Mouse (Mus musculus) spleen, postnatal 10 days (tissue): ENCODE data around the gene Nav3.

Experiments used
- DNase-seq, 2 experiments: peaks; one replicate each; pipeline ENCODE4 v3.0.0; 2021 to 2022; ENCODE audit warnings: low spot score in 2 of 2

Gene Nav3

DNA sequence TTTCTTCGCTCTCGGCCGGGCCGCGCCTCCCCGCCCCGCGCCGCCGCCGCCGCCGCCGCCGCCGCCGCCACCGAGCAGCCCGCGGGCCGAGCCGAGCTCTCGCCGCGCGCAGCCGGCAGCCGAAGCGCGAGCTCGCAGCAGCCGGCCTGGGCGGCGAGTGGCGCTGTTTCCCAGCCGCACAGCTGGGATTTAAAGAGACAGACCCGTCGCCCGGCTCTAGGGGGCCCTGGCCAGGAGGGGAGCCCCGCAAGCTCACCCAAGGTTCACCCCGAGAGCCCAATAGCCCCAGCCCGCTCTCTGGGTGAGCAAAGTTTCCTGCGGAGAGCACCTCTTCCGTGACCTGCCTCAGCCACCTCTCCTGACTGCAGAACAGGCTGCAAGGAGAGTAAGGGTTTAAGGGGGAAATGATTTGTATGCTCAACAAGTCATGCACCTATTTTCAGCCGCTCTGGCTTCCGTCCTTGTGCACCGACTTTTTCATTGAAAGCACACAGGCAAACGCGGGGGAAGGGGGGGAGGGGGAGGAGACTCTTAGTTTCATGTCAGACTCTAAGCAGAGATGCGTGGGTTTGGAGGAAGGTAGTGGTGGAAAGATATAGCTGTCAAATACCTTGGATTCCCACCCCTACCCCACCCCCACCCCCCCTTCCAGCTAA, at the start of gene Nav3:
Gene Nav3, minus strand, starts transcription at position 367 of the 656 bp plus-strand sequence.
- DNase-seq: peak in 1 of 2 experiments; percentile 28

DNA sequence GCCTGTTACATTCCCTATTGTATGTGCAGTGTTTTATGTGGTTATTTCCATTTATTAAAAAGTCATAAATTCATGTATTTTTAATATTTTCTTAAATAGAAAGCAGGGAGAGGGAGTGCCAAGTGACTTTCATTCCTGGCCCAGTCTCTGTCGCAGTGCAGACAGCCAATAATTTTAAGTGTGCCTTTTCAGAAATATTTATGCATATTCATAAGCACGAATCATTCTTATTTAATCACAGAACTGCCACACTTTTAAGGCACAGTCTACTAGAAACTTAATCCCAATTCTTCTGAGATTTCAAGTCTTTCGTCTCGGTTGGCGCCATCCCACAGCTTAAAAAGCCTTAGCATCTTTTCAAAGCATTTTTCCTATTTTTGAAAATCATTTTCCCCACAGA, 29.3 kb upstream of the Nav3 start:
- DNase-seq: no peak

DNA sequence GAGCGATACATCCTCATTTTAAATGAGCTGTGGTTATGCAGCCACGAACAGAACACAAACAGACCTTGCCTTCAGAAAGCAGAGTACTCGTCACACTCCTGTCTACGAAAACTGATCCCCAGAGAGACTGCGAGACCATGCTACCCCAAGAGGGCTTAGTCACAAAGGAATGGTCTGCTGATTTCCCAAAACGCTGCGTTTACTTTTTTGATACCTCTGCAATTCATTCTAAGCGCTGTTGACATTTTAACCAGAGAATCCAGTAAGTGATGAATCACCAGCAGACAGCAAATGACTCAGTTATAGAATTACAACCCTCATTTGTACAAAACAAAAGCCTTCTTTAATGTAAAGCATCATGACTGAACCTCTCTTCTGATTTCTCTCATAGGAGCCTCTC, 28.8 kb upstream of the Nav3 start:
- DNase-seq: no peak

DNA sequence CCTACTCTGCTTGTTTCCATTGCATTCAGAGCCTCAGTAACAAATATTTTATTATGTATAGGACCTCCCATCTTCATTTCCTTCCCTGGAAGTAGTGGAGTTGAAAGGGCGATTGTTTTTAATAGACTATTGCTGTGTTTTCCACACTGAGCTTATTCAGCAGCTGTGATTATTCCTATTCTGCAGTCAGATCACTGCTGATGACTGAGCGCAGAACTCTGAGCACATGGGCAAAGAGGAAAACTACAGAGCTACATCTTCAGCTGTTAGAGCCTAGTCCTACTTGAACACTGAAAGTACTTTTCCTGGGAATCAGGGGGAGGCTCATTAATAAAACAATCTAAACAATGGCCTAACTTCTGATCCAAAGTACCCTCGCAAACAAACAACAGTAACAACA, 23.2 kb upstream of the Nav3 start:
- DNase-seq: no peak

DNA sequence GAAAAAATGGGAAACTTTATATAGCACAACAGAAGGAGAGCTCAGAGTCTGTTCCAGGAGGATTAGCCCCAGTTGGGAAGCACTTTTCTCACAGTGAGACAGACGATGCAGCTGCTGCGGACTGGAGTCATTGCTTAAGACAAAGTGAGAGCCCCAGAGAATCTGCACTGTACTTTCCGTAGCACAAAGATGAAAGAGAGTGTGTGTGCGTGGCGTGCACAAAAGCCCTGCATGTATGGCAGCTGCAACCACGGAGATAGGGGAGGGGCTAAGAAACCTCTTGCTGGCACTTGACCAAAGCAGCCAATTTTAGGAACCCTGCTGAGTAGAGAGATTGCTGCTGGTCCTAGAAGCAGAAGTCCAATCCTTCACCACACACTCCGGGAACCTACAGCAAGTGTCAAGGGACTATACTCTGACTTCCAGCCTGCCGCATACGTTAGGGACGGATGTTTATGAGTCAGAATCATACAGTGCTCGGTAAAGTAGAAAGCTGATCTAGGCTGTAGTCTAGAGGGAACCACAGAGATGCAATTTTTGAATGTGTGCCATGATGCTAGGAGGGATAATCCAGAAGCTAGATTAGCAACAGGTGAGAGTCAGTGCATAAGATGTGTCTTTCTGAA, 21.8 kb upstream of the Nav3 start:
- no peak for DNase-seq

DNA sequence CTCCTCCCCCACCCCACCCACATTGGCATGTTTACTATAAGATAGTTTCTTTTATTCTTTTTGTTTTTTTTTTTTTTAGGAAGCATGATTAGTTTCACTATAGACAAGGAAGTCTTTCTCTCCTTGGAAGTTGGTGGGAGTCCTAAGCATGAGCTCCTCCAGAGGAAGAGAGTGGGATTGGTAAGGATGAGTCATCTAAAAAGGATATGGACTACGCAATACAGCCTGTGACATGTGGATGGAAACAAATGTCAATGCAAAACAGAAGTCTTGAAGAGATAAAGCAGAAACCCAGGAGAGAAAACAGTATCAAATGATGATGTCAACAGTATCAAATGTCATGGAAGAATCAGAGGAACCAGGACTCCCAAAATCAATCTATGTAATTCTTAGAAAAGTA, 18.1 kb upstream of the Nav3 start:
- no peak for DNase-seq

DNA sequence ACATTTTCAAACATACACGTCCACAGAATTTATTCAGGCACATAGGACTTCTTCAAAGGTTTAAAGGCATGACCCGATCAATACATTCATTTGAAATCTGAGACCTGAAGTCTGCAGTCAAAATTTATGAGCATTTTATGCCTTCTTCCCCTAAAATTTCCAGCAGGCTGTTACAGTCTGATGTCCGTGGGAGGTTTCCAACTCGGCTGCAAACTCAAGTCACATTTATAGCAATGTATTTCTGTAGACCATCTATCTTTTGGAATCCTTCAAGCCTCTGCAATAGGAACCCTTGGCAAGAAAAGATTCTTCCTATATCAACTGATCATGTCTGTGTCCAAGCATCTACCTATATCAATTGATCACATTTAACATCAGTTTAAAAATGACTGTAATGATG, 13.4 kb upstream of the Nav3 start:
- DNase-seq: no peak

DNA sequence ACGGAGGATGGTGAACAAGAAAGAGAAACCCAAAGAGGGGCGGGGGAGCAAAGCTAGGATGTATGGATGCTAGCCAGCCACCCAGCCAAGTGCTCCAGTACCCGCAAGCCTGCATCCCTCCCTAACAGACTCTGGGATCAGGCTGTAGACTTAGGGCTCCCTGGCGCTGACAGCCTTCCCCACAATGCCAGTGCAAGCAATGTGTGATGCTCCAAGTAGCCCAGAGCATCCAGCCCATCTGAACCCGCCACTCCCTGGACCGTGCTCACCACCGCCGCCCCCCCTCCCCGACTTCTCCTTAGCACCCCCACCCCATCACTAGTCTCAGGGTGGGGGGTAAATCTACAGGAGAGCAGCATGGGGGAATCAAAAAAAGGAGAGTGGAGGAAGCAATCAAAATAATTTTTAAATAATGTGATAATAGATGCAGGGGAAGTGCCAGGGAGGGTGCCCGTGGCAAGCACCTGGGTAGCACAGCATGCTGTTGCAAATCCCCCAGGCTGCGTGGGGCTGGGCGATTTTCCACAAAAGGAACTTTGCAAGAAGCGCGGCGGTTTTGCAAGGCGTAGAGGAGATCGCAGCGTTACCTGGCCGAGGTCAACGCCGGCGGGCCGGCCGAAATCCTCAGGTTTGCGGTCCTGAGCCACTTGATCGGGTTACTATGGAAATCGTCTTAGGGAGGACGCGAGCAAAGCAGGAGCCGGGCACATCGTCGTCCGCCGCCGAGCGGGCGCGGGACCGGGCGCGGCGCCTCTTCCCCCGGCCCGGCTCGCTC, 754 bp downstream of the Nav3 start:
- DNase-seq: peak in 1 of 2 experiments; percentile 12

DNA sequence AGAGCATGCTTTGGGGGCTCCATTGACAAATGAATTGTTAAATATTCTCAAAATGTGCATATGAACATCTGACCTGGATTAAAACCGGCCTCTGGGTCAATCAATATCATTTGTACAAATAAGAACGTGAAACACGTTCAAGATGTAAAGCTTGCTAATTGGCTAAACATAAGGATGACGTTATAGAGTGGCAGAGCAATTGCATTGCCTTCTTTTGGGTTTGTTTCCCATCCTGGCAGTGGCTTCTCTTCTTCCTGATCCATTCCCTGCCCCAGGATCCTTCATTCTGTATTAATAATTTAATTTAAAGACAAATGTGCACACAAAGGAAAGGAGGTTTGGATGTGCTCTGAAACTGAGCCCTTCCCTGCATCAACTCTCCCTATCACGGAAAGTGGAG, 2.4 kb downstream of the Nav3 start:
- DNase-seq: no peak

DNA sequence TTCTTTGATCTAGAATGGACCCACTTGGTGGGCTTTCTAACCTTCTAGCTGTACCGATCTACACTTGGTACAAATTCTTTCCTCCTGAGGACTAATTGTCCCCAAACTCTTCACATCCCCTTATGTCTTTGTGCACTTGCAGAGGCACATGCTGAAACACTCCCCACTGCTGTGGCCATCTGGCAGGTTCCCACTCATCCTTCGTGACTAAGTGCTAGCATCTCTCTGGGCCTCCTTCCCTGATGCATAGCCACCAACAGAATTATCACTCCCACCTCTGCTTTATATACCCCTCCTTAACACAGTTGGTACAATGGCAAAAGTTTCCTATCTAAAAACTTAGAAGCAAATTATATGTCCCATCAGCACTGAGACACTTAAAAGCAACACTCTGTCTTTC, 15.6 kb downstream of the Nav3 start:
- no peak for DNase-seq

DNA sequence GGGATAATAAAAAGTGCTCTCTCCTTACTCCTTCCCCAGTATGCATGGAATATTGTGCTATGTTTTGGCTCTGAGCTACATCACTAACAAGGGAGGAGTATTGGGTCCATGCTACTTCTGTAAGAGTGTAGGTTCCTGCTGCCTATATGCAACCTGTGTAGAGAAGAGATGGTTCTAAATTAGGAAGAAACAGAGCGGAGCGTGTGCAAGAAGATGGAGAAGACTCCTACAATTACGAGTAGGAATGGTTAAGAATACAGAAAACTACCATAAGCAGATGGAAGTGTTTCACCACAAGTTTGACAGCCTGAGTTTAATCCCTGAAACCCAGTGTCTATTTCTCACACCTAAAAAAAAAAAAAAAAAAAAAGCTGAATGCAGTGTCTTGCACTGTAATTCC, 24.9 kb downstream of the Nav3 start:
- DNase-seq: no peak

DNA sequence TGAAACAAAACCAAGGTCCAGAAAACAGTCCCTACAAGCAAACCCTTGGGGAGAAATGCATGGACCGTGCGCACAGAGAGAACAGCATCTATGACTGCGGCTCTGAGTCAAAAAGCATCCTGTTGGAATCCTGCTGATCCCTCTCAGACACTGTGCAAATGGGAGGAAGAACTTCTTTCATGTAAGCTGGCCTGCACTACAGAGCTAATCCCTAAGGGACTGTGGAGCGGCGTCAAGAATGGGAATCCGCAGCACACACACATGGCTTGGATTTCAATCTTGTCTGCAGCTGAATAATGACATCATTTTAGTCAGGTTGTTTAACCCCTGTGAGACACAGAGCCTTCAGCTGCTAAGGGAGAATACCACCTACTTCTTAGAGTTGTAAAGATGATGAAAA, 26.4 kb downstream of the Nav3 start:
- DNase-seq: no peak

DNA sequence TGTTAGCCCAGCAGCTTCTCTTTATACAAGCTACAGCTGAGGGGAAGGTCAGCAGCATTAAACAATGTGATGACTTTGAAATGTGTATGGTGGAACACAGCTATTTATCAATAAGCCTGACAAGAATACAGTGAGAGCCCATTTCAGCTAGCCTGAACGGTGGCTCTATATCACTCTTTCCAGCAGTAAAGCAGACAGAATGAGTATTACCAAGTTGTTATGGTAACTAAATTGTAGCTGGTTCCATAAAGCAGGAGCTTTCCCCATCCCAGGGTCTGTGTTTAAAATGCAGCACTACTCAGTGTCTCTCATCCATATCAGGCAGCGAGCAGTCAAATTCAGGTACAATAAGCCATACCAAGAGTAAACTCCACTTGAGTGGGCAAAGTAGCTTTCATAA, 27.0 kb downstream of the Nav3 start:
- no peak for DNase-seq

DNA sequence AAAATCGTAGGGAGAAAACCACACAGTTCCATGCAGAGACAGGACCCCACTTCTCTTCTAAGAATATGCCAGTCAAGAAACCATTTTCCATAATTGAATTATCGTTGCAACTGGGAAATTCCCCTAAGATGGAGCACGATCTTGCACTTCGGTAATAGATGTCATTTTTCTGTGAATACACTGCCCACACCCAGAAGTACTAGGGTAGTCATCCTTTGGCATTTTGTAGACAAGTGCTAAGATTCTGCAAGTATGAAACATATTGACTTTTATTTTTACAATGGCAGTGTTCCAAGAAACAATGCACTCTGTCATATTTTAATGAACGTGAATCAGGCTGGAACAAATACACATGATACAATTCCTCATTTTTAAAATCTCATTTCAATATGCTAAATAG, 34.5 kb downstream of the Nav3 start:
- no peak for DNase-seq

DNA sequence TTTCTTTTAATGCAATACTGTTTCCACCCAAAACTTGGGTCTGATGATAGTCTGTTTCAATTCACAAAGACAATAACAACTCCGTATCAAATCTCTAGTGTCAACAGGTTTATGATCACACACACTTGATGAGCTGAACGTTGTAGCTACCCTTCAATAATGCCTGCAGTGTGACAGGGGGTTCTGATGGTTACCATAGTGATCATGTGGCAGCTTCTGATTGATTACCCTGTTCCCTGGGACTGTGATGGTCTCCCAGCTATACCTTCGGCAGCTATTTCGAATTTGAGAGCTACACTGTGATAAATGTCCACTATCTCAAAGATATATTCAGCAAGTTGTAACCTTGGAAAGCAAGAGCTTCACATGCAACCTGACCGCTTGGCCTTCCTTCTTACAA, 39.0 kb downstream of the Nav3 start:
- no peak for DNase-seq

DNA sequence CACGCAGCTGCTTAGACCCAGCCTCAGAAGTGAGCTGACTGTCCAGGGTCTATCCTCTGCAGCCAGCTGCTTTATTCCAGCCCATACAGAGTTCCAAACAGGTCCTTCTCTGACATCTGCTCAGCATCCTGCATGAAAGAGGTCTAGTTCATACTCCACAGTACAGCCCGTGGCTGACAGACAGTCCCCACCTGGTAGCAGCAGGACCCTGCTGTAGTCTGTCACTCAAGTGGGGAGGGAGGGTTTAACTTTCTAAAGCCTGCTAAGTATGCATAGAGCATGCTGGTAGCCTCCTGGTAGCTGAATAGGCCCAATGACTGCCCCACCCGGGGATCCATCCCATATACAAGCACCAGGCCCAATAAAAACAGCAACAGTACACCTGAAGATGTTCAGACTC, 40.4 kb downstream of the Nav3 start:
- DNase-seq: no peak

DNA sequence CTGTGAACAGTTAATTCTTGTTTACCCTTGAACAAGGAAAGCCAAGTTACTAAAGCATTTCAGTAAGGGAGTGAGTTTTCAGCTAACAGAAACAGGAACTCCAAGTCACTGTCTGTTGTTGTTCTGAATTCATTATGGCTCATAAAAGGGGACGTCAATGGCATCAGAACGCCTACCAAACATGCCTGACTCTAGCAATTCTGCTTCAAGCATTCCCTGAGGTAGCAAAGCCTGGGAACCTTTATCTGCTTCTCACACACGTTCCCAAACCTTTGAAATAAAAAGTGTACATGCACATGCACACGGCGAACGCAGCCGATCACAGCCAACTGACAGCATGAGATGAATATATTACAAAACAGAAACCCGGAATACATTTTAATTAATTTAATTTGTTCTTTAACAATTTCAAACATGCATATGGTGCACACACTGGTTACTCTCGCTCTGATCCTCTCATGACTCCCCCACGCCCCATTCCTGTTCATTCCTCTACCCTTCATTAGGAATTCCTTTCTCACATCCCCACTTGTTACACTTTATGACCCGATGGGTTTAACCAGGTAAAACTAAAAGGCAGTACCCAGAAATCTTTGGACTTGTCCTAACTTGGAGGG, 42.6 kb downstream of the Nav3 start:
- no peak for DNase-seq

DNA sequence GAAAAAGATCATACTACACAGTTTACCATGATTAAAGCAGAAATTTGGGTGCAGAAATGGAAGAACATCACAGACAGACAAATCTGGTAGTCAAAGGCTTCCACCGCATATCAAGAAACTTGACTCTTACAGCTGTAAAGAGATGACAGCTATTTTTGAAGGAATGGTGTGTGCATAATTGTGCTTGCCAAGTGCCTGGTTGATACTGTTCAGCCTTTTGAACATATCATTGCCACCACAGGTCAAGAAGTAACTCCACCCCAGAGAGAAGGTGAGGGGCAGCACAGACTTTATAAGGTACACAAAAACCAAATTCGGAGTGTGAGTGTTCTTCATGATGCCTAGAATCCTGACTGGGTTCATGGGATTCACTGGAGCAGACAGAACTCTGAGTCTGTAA, 53.1 kb downstream of the Nav3 start:
- DNase-seq: no peak

DNA sequence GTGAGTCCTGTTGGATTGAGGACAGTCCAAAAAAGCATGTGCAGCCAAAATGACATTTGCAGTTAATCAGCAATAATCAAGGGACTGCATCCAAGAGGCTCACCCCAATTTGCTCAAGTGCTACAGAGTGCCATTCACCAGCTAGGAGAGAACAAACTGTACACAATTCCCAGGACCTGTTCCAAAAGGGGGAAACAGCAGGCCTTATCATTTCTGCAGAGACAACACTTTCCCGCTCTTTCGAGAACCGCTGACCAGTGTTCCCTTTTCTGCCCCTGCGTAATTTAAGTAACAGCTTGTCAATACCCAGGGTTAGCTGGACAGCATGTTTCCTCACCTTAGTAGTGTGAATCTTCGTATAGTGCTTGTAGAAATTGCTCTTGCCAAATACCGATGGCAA, 55.4 kb downstream of the Nav3 start:
- no peak for DNase-seq

DNA sequence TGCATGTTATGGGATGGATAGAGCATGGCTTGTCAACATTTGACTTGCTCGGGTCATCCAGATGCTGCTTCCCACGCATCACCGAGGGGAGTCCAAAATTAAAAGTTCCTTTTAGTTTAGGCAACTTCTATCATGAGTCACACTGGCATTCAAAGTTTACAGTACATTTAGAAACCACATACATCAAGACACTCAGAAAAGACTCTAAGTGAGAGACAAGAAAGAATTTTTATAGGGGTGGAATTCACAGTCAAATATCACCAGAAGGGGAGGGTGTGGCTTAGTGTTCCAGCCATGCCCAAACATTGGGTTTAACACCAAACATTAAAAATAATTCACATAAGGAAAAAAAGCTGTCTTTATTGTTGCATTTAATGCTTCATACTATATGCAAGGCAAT, 57.4 kb downstream of the Nav3 start:
- DNase-seq: no peak

DNA sequence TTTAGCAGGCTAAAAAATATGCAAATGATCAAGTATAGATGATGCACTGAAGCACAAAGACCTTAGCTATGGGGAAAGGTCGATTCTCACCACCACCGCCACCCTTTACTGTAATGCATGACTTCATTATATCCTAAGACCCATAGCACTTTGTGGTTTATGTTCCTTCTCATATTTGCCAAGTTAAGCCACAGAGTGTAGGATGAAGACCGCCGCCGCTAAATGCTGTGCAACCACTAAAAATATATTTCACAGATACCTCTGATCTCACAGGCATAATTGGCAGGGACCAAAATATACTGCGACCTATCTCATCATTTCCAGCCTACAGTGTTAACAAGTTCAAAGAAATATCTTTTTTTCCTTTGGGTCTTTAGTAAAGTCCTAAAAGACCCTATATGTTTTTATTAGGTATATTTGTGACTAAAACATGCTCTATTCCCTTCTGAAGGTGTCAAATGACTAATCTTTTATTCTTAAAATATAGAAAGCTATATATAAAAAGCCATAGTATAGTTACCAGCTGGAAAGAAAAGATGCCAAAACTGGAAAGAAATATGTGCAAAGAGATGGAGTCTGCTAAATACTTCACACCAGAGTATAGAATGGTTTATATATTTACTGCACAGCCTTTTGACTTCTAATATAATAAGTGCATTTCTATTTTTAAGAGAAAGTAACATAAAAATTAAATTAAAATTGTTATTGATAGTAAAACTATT, 69.4 kb downstream of the Nav3 start:
- DNase-seq: no peak
